Mouse (Mus musculus) MEL (cell line): ENCODE data around the gene Mnt. TPM values are rescaled to one million over a fixed set of nuclear protein-coding genes. Genes with fewer than 3 reads are reported as not detected.

Experiments
- DNase-seq: peaks from one replicate; pipeline ENCODE4 v3.0.0; 2011; ENCODE audit warnings: low read depth, low spot score
- H3K27ac ChIP-seq: 2 replicates; pipeline ENCODE4 v1.5.1; 2012; ENCODE audit warnings: low read depth, mild to moderate bottlenecking, control low read depth, low read length, moderate library complexity; ENCODE audit not compliant: control insufficient read depth
- H3K27me3 ChIP-seq, 2 experiments: fragments of 150-350 bp in 1 of 2; sonication (generic) in 1 of 2; 2 replicates each; pipeline ENCODE4 v1.6.1; 2012; ENCODE audit warnings: low read length in 2 of 2, mild to moderate bottlenecking in 2 of 2, improper control_type of control experiment in 1 of 2, moderate library complexity in 1 of 2; ENCODE audit not compliant: insufficient read depth in 2 of 2, control insufficient read depth in 1 of 2
- H3K36me3 ChIP-seq, 2 experiments: 2 replicates each; pipeline ENCODE4 v1.6.1; 2012 to 2014; ENCODE audit warnings: low read length in 2 of 2, improper control_type of control experiment in 1 of 2, inconsistent platforms in 1 of 2, mild to moderate bottlenecking in 1 of 2; ENCODE audit not compliant: insufficient read depth in 2 of 2, control insufficient read depth in 1 of 2
- H3K4me1 ChIP-seq, 2 experiments: fragments of 150-350 bp in 1 of 2; sonication (generic) in 1 of 2; 2 replicates each; pipeline ENCODE4 v1.6.1; 2012; ENCODE audit warnings: low read length in 2 of 2, improper control_type of control experiment in 1 of 2, mild to moderate bottlenecking in 1 of 2; ENCODE audit not compliant: insufficient read depth in 2 of 2, control insufficient read depth in 1 of 2
- H3K4me3 ChIP-seq, 2 experiments: fragments of 150-350 bp in 1 of 2; sonication (generic) in 1 of 2; 2 replicates each; pipeline ENCODE4 v1.5.1; 2012; ENCODE audit warnings: low read depth in 2 of 2, low read length in 2 of 2, mild to moderate bottlenecking in 2 of 2, moderate library complexity in 2 of 2, control low read depth in 1 of 2, improper control_type of control experiment in 1 of 2; ENCODE audit not compliant: control insufficient read depth in 1 of 2, insufficient read depth in 1 of 2
- H3K79me2 ChIP-seq: 2 replicates; pipeline ENCODE4 v1.6.1; 2012; ENCODE audit warnings: mild to moderate bottlenecking, low read length, moderate library complexity; ENCODE audit not compliant: control insufficient read depth, poor library complexity, insufficient read depth
- H3K9ac ChIP-seq: 2 replicates; pipeline ENCODE4 v1.6.1; 2012; ENCODE audit warnings: low read depth, mild to moderate bottlenecking, control low read depth, low read length, moderate library complexity; ENCODE audit not compliant: control insufficient read depth, poor library complexity, severe bottlenecking
- H3K9me3 ChIP-seq: fragments of 150-350 bp; sonication (generic); replicated peaks from 2 replicates; pipeline ENCODE4 v1.6.1; 2012; ENCODE audit warnings: mild to moderate bottlenecking, low read length, improper control_type of control experiment, moderate library complexity; ENCODE audit not compliant: insufficient read depth
- BHLHE40 ChIP-seq: IDR thresholded peaks from 2 replicates; pipeline ENCODE4 v1.6.1; 2012; ENCODE audit warnings: low read depth, mild to moderate bottlenecking, inconsistent platforms, low read length, improper control_type of control experiment, borderline replicate concordance
- EP300 ChIP-seq, 2 experiments: IDR thresholded peaks; 2 replicates each; pipeline ENCODE4 v1.6.1; 2011; ENCODE audit warnings: improper control_type of control experiment in 2 of 2, low read length in 2 of 2, low read depth in 1 of 2, mild to moderate bottlenecking in 1 of 2
- GATA1 ChIP-seq: IDR thresholded peaks from 2 replicates; pipeline ENCODE4 v1.6.1; 2011; ENCODE audit warnings: low read depth, low read length, improper control_type of control experiment
- HCFC1 ChIP-seq: IDR thresholded peaks from 2 replicates; pipeline ENCODE4 v1.6.1; 2012; ENCODE audit warnings: low read depth, mild to moderate bottlenecking, inconsistent platforms, low read length, improper control_type of control experiment, moderate library complexity
- JUND ChIP-seq: IDR thresholded peaks from 2 replicates; pipeline ENCODE4 v1.6.1; 2011; ENCODE audit warnings: low read depth, mild to moderate bottlenecking, improper control_type of control experiment, low read length
- MAFK ChIP-seq: IDR thresholded peaks from 2 replicates; pipeline ENCODE4 v1.6.1; 2011; ENCODE audit warnings: low read depth, mild to moderate bottlenecking, low read length, improper control_type of control experiment, borderline replicate concordance
- MAX ChIP-seq: IDR thresholded peaks from 2 replicates; pipeline ENCODE4 v1.6.1; 2011; ENCODE audit warnings: low read length, improper control_type of control experiment
- MAZ ChIP-seq: IDR thresholded peaks from 2 replicates; pipeline ENCODE4 v1.6.1; 2012; ENCODE audit warnings: low read depth, mild to moderate bottlenecking, inconsistent platforms, low read length, improper control_type of control experiment
- MEF2A ChIP-seq: IDR thresholded peaks from 2 replicates; pipeline ENCODE4 v1.6.1; 2014; ENCODE audit warnings: low read depth, mild to moderate bottlenecking, inconsistent platforms, low read length, improper control_type of control experiment; ENCODE audit not compliant: poor library complexity, insufficient replicate concordance, severe bottlenecking; ENCODE audit errors: extremely low read depth
- MXI1 ChIP-seq: IDR thresholded peaks from 2 replicates; pipeline ENCODE4 v1.6.1; 2011; ENCODE audit warnings: mild to moderate bottlenecking, low read depth, low read length, improper control_type of control experiment
- MYB ChIP-seq: IDR thresholded peaks from 2 replicates; pipeline ENCODE4 v1.6.1; 2011; ENCODE audit warnings: mild to moderate bottlenecking, low read depth, low read length, improper control_type of control experiment
- MYC ChIP-seq: IDR thresholded peaks from 2 replicates; pipeline ENCODE4 v1.6.1; 2011; ENCODE audit warnings: low read depth, mild to moderate bottlenecking, low read length, improper control_type of control experiment, moderate library complexity
- POLR2A ChIP-seq, 2 experiments: IDR thresholded peaks; 2 replicates each; pipeline ENCODE4 v1.6.1; 2011 to 2012; ENCODE audit warnings: low read length in 2 of 2, mild to moderate bottlenecking in 2 of 2, control low read depth in 1 of 2, improper control_type of control experiment in 1 of 2, low read depth in 1 of 2, moderate library complexity in 1 of 2; ENCODE audit not compliant: control insufficient read depth in 1 of 2, insufficient read depth in 1 of 2, poor library complexity in 1 of 2
- POLR2AphosphoS2 ChIP-seq: IDR thresholded peaks from 2 replicates; pipeline ENCODE4 v1.6.1; 2011; ENCODE audit warnings: low read length, improper control_type of control experiment
- POLR2AphosphoS5 ChIP-seq: IDR thresholded peaks from 2 replicates; pipeline ENCODE4 v1.6.1; 2012; ENCODE audit warnings: low read depth, borderline replicate concordance, mild to moderate bottlenecking, inconsistent platforms, low read length, moderate library complexity, mixed read lengths
- TAL1 ChIP-seq: IDR thresholded peaks from 2 replicates; pipeline ENCODE4 v1.6.1; 2012; ENCODE audit warnings: mild to moderate bottlenecking, inconsistent platforms, low read length, moderate library complexity, mixed read lengths
- USF2 ChIP-seq, 2 experiments: IDR thresholded peaks; 2 replicates each; pipeline ENCODE4 v1.6.1; 2011 to 2012; ENCODE audit warnings: improper control_type of control experiment in 2 of 2, low read length in 2 of 2, borderline replicate concordance in 1 of 2, inconsistent platforms in 1 of 2, low read depth in 1 of 2, mild to moderate bottlenecking in 1 of 2; ENCODE audit not compliant: insufficient read depth in 1 of 2
- ZC3H11A ChIP-seq: IDR thresholded peaks from 2 replicates; pipeline ENCODE4 v1.6.1; 2012; ENCODE audit warnings: low read depth, mild to moderate bottlenecking, inconsistent platforms, low read length, improper control_type of control experiment
- ZMIZ1 ChIP-seq: IDR thresholded peaks from 2 replicates; pipeline ENCODE4 v1.6.1; 2012; ENCODE audit warnings: low read depth, mild to moderate bottlenecking, inconsistent platforms, low read length, improper control_type of control experiment, moderate library complexity
- polyA plus RNA-seq, 2 experiments: library from polyadenylated mRNA; stranded (reverse) in 1 of 2; unstranded in 1 of 2; fragments of >175 nt in 1 of 2; fragments of >200 nt in 1 of 2; gene quantifications; 2 replicates each; pipeline versions ENCODE4 v1.2.1 to v1.2.4; 2012; ENCODE audit warnings: low replicate concordance in 2 of 2, low read depth in 1 of 2; ENCODE audit not compliant: insufficient read length in 2 of 2, insufficient read depth in 1 of 2, missing spikeins in 1 of 2
- total RNA-seq: library from RNA; depleted of rRNA; stranded (reverse); fragments of 300-350 nt; gene quantifications from 2 replicates; pipeline ENCODE4 v1.2.3, GENCODE M21; 2012

Gene Mnt
- total and polyA plus RNA-seq, 3 experiments: 5.8 to 37.3 TPM; not detected in 1

DNA sequence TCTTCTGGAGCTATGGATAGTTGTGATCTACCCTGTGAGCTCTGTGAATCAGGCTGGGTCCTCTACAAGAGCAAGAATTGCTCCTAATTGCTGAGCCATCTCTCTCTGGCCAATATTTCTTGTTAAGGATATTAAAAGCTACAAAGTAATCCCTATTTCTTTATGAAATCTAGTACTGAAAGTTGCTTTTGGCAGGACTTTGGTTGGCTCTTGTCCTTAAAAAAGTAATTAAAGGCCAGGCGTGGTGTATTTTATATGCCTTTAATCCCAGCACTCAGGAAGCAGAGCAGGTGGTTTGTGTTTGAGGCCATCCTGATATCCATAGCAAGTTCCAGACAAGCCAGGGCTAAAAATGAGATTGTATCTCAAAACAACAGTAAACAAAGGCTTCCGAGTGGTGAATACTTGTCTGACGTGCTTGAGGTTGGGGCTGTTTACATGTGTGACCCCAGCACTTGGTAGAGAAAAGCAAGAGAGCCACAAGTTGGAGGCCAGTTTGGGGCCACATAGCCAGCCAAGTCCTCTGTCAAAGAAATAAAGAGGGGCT, 26.6 kb upstream of the Mnt start:
- TF ChIP-seq MEF2A (no peak), GATA1 (no peak), MAZ (no peak), MXI1 (no peak), EP300 (IDR thresholded peaks at IDR 0.05; ENCODE audit: low read depth in 1 of 2, low read length in 2 of 2) (no peak), MAFK (no peak), HCFC1 (no peak), MYB (no peak)
- peaks cover 3% of the 10 kb centered on the region for H3K79me2 ChIP-seq
- no peak overlapping the region for H3K9ac ChIP-seq
- no peaks in the 10 kb centered on the region for H3K9me3 ChIP-seq
- no peaks in the 10 kb centered on the region for H3K27me3 ChIP-seq
- DNase-seq: no peak
- H3K36me3 ChIP-seq: peaks cover 35 to 39% of the 10 kb centered on the region in 2 experiments
- peaks cover 9 to 19% of the 10 kb centered on the region in 2 experiments for H3K4me1 ChIP-seq
- no peak overlapping the region for H3K27ac ChIP-seq
- no peak overlapping the region for H3K4me3 ChIP-seq

DNA sequence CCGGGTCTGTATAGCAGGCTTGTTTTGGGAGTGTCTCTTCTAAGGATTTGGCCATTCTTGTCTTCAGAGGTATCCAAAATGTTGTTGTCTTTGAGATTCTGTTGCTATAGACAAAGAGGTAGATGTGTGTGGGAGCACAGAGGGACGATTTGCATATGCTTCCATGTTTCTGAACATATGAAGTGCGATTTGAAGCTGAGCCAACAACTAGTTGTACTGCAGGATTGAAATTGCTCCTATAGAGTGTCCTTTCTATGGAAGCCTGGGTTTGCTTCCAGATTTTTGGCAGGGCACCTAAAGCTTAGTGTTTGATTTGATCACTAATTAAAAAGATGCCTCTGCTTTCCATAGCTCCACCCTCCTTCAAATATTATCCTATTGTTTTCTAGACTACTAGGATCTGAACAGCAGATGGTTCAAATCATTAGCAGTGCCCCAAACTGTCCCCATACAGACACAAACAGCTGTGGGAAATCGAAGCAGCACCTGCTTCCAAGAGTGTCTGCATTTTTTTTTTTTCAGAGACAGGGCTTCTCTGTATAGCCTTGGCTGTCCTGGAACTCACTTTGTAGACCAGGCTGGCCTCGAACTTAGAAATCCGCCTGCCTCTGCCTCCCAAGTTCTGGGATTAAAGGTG, 23.4 kb upstream of the Mnt start:
- H3K36me3 ChIP-seq: peaks cover 20 to 44% of the 10 kb centered on the region in 2 experiments
- no peak overlapping the region for H3K4me3 ChIP-seq
- no peaks in the 10 kb centered on the region for H3K27me3 ChIP-seq
- TF ChIP-seq POLR2AphosphoS5 (no peak), EP300 (IDR thresholded peaks at IDR 0.05; ENCODE audit: low read depth in 1 of 2, low read length in 2 of 2) (no peak), TAL1 (no peak), POLR2A (IDR thresholded peaks at IDR 0.05; ENCODE audit: control insufficient read depth in 1 of 2, insufficient read depth in 1 of 2, low read depth in 1 of 2, low read length in 2 of 2, poor library complexity in 1 of 2) (no peak), BHLHE40 (no peak), JUND (no peak), MEF2A (no peak), ZMIZ1 (no peak), MYC (no peak), USF2 (IDR thresholded peaks at IDR 0.05; ENCODE audit: borderline replicate concordance in 1 of 2, insufficient read depth in 1 of 2, low read depth in 1 of 2, low read length in 2 of 2) (no peak), POLR2AphosphoS2 (no peak), ZC3H11A (no peak), MAX (no peak)
- peaks cover 0 to 6% of the 10 kb centered on the region in 2 experiments; a peak in 2 of 4 replicates for H3K4me1 ChIP-seq
- no peaks in the 10 kb centered on the region for H3K9me3 ChIP-seq
- H3K27ac ChIP-seq: no peak overlapping the region
- no peak overlapping the region for H3K9ac ChIP-seq
- no peak for DNase-seq
- H3K79me2 ChIP-seq: no peaks in the 10 kb centered on the region; the same call in 1 of the 2 replicates
